Mouse (Mus musculus): ENCODE results near the gene Ccr7. TPM values are rescaled to one million over a fixed set of nuclear protein-coding genes. Genes with fewer than 3 reads are reported as not detected.

Ccr7 gene
- polyA plus RNA-seq, 1 experiment from 2014 or later, result 0.33 TPM

DNA sequence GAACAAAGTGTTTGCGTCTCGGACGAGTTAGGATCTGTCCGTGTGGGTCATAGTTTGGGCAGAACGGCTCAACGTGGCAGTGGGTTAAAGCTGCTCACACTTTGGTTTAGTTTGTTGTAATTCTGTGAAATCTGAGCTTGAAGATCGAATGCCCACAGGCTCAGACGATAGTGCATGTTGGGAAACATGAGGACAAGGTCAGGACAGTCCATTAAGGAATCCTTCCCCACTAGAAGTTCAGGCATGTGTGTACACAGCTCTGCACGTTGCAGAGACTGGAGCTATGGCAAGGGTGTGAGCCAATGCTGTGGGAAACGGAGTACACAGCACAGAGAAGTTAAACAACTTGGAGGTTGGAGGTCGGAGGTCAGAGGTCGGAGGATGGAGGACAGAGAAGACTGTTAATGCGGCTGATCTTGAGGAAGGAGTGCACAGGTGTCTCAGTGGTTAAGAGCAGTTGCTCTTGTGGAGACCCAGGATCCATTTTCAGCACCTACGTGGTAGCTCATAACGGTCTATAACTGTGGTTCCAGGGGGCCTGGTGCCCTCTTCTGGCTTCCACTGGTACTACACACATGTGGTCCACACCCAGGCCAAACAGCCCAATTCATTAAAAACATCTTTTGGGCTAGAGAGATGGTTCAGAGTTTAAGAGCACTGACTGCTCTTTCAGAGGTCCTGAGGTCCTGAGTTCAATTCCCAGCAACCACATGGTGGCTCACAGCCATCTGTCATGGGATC lies 44.3 kb downstream of the Ccr7 start:
- WGBS, result 67% methylated on average over 15 of the region's 15 CpGs
- no peak overlapping the region for H3K27ac ChIP-seq (replicated peaks; ENCODE audit: low read depth, low read length)
- H3K4me2 ChIP-seq (ENCODE audit: low read depth, low read length), result no peak overlapping the region

DNA sequence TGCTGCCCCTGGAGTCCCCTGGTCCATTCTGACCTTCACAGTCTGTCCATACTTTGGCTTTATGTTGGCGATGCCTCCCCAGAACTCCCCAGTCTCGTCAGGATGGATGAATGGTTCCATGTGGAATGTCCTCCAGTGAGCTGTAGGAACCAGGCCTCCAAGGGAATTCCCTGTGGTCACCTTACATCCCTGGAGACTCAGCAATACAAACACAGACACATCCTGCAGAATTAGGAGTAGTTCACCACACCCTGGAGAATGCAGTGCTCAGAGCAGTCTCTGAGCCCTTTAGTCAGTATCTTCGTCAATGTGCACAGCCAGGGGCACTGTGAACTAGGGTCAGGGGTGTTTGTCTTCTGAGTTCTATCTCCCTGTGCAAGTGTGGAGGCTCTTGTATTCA lies 46.6 kb downstream of the Ccr7 start:
- H3K36me3 ChIP-seq (ENCODE audit: control insufficient read depth, insufficient read depth, low read length), result no peaks in the 10 kb centered on the region
- ATAC-seq (ENCODE audit: low read depth) (no peak), DNase-seq (ENCODE audit: low spot score) (no peak)
- H3K4me1 ChIP-seq (ENCODE audit: control insufficient read depth, insufficient read depth, low read length), result peaks cover 19% of the 10 kb centered on the region
- H3K9me3 ChIP-seq (ENCODE audit: control insufficient read depth, low read length), result no peaks in the 10 kb centered on the region
- WGBS, result 57% methylated on average over 3 of the region's 3 CpGs
- H3K27ac ChIP-seq (replicated peaks; ENCODE audit: low read depth, low read length), result no peak overlapping the region
- H3K4me2 ChIP-seq (ENCODE audit: low read depth, low read length), result no peak overlapping the region
- no peak overlapping the region for H3K4me3 ChIP-seq (ENCODE audit: low read depth, low read length)
- H3K9ac ChIP-seq (ENCODE audit: low read depth, low read length), result no peak overlapping the region
- H3K27me3 ChIP-seq (replicated peaks; ENCODE audit: control insufficient read depth, insufficient read depth, low read length), result no peaks in the 10 kb centered on the region

More for the DNA sequence above, 44.3 kb downstream of the Ccr7 start:
- Histone ChIP-seq H3K9me3 (ENCODE audit: control insufficient read depth, low read length) (no peaks in the 10 kb centered on the region), H3K36me3 (ENCODE audit: control insufficient read depth, insufficient read depth, low read length) (no peaks in the 10 kb centered on the region), H3K27me3 (replicated peaks; ENCODE audit: control insufficient read depth, insufficient read depth, low read length) (no peaks in the 10 kb centered on the region), H3K4me1 (ENCODE audit: control insufficient read depth, insufficient read depth, low read length) (peaks cover 24% of the 10 kb centered on the region), H3K4me3 (ENCODE audit: low read depth, low read length) (no peak overlapping the region), H3K9ac (ENCODE audit: low read depth, low read length) (no peak overlapping the region)
- DNase-seq (ENCODE audit: low spot score) (no peak), ATAC-seq (ENCODE audit: low read depth) (0 out of 2 replicates have a peak, but pooled peaks have one; percentile 13)

DNA sequence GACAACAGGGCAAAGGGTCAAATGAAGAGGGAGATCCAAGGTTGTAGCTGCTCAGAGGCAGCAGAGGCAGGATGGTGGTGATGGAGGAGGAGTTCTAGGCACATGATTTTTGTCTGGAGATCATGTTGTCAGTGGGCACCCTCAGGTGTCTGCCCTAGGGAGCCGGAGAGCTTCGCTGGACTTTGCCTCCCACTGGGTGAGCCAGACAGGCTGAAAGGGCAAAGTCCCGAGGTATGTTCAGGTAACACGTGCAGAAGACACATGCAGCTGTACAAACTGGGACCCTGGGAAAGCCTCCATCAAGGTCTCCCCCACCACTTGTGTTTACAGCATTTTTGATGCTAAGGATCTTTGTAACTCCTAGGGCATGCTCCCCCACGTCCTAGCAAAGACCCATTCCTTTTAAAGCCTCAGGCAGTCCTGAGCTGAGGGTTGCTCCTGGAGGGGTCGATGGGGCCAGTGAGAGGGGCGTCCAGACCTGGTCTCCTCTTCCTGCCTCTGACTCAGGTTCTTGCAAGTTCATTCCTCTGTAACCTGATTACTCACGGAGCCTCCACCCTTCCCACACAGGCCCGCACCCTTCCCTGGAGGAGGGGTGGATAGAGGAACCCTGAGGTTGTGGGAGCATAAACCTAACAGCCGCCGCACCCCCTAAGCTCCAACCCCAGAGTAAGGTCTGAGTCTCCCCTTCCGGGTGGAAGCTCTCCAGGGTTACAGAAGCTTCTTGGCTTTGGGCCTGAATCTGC lies 48.7 kb downstream of the Ccr7 start:
- Histone ChIP-seq H3K27me3 (replicated peaks; ENCODE audit: control insufficient read depth, insufficient read depth, low read length) (no peaks in the 10 kb centered on the region), H3K4me3 (ENCODE audit: low read depth, low read length) (no peak overlapping the region), H3K4me1 (ENCODE audit: control insufficient read depth, insufficient read depth, low read length) (peaks cover 13% of the 10 kb centered on the region), H3K27ac (replicated peaks; ENCODE audit: low read depth, low read length) (0 out of 2 replicates have a peak overlapping the region, but pooled peaks have one; percentile 5), H3K9ac (ENCODE audit: low read depth, low read length) (no peak overlapping the region), H3K36me3 (ENCODE audit: control insufficient read depth, insufficient read depth, low read length) (no peaks in the 10 kb centered on the region), H3K9me3 (ENCODE audit: control insufficient read depth, low read length) (no peaks in the 10 kb centered on the region), H3K4me2 (ENCODE audit: low read depth, low read length) (no peak overlapping the region)
- peak; percentile 35; the same call in 1 of the 2 replicates for ATAC-seq (ENCODE audit: low read depth)
- WGBS, result 39% methylated on average over 12 of the region's 12 CpGs
- DNase-seq (ENCODE audit: low spot score), result peak; percentile 49

DNA sequence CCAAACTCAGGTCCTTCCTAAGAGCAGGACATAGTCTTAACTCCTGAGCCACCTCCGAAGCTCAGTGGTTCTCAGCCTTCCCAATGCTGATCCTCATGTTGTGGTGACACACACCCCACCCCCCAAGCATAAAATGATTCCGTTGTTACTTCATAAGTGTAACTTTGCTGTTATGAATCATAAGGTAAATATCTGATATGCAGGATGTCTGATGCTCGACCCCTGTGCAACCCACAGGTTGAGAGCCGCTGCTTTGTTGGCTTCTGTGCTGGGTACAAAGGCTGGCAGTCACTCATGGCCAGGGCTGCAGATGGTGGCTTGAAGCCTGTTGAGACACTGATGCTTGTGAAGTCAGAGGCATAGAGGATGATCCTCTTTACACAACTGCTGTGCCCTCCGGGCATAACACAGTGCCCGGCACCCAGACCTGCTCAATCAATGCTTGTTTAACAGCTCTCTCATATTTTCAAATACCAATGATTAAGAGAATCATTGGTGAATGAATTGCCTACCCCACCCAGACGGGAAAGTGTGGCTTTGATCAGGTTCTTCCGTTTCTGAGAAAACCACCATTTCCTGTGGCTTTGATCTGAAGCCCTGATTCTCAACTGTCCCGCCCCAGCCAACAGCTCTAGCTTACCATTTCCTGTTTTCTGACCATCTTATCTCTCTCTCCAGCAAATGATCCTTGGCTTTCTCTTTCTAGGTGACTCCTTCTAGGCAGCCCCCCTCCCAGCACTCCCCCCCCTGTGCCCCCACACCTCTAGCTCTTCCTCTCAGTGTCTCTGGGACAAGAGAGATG lies 50.1 kb downstream of the Ccr7 start:
- Histone ChIP-seq H3K27ac (replicated peaks; ENCODE audit: low read depth, low read length) (no peak overlapping the region), H3K9me3 (ENCODE audit: control insufficient read depth, low read length) (no peaks in the 10 kb centered on the region), H3K4me2 (ENCODE audit: low read depth, low read length) (no peak overlapping the region), H3K27me3 (replicated peaks; ENCODE audit: control insufficient read depth, insufficient read depth, low read length) (no peaks in the 10 kb centered on the region), H3K4me3 (ENCODE audit: low read depth, low read length) (no peak overlapping the region), H3K9ac (ENCODE audit: low read depth, low read length) (no peak overlapping the region), H3K4me1 (ENCODE audit: control insufficient read depth, insufficient read depth, low read length) (peaks cover 14% of the 10 kb centered on the region), H3K36me3 (ENCODE audit: control insufficient read depth, insufficient read depth, low read length) (no peaks in the 10 kb centered on the region)
- WGBS, result 61% methylated on average over 9 of the region's 9 CpGs
- ATAC-seq (ENCODE audit: low read depth) (no peak), DNase-seq (ENCODE audit: low spot score) (no peak)

DNA sequence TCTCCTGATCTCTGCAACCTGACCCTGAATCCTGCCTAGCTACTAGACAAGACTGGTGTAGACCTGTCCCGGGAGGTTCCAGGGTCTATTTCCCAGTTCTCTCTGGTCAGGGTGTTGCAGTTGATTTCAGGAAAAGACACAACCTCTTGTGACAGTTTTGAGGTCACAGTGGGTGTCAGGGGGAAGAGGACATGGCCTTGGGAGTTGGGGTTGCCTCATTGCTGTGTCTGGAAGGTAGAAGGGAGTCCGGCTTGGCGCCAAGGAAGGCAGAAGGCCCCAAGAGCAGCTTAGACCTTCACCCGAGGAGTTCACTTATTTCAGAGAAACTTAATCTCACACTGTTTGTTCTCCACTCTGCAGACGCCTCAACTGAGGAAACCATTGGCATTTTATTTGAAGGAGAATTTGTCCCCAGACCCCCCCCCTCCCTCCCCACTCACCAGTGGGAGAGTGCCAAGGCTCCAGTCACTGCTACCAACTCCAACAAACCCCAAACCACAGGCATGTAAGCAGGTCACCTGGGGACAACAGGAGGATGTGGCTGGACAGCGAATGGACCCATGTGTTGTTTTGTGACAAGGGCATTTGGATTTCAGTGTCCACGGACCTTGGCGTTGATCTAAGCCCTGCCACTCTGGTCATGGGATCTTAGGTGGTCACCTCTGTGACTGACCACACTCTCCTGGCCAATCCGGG lies 52.2 kb downstream of the Ccr7 start:
- WGBS, result 79% methylated on average over 9 of the region's 9 CpGs

DNA sequence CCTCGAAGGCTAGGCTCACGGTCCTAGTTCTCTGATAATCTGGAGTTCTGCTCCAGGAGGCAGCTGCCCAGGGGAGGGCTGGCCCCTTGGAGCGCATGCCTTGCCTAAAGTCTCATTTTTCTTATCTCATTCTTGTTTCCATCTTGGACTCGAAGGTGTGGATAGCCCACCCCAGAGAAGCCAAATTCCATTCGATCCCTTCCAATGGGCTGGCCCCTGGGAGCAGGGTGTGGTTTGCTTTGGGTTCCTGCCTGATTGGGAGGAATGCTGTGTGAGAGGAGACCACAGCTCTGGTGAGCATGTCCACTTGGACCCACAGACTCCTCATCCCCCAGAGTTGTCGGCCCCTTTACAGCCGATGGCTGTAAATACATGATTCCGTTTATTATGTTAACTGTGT lies 53.2 kb downstream of the Ccr7 start:
- peaks cover 15% of the 10 kb centered on the region for H3K4me1 ChIP-seq (ENCODE audit: control insufficient read depth, insufficient read depth, low read length)
- WGBS, result 66% methylated on average over 8 of the region's 8 CpGs
- no peak overlapping the region for H3K27ac ChIP-seq (replicated peaks; ENCODE audit: low read depth, low read length)

More for the DNA sequence above, 52.2 kb downstream of the Ccr7 start:
- ATAC-seq (ENCODE audit: low read depth), result no peak
- Histone ChIP-seq H3K27me3 (replicated peaks; ENCODE audit: control insufficient read depth, insufficient read depth, low read length) (no peaks in the 10 kb centered on the region), H3K27ac (replicated peaks; ENCODE audit: low read depth, low read length) (no peak overlapping the region), H3K4me3 (ENCODE audit: low read depth, low read length) (no peak overlapping the region), H3K9ac (ENCODE audit: low read depth, low read length) (no peak overlapping the region), H3K9me3 (ENCODE audit: control insufficient read depth, low read length) (no peaks in the 10 kb centered on the region), H3K4me1 (ENCODE audit: control insufficient read depth, insufficient read depth, low read length) (peaks cover 15% of the 10 kb centered on the region), H3K36me3 (ENCODE audit: control insufficient read depth, insufficient read depth, low read length) (no peaks in the 10 kb centered on the region), H3K4me2 (ENCODE audit: low read depth, low read length) (no peak overlapping the region)
- DNase-seq (ENCODE audit: low spot score), result no peak

DNA sequence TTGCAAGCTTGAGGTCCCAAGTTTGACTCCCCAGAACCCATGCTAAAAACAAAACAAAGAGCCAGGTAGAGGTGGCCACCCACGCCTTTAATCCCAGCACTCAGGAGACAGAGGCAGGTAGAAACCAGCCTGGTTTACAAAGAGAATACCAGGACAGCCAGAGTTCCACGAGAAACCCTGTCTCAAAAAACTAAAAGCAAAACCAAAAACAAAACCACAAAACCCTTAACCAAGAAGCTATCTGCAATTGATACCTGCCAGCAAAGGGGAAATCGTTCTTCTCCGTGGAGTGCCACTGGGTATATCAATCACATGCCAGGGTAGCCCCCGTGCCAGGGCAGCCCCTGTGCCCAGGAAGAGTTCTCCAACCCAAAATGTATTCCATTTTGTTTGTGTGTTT lies 54.7 kb downstream of the Ccr7 start:
- Histone ChIP-seq H3K4me2 (ENCODE audit: low read depth, low read length) (no peak overlapping the region), H3K4me3 (ENCODE audit: low read depth, low read length) (no peak overlapping the region), H3K27ac (replicated peaks; ENCODE audit: low read depth, low read length) (no peak overlapping the region; the same call in 1 of the 2 replicates), H3K4me1 (ENCODE audit: control insufficient read depth, insufficient read depth, low read length) (peaks cover 8% of the 10 kb centered on the region; the same call in 1 of the 2 replicates), H3K9ac (ENCODE audit: low read depth, low read length) (no peak overlapping the region), H3K36me3 (ENCODE audit: control insufficient read depth, insufficient read depth, low read length) (no peaks in the 10 kb centered on the region), H3K9me3 (ENCODE audit: control insufficient read depth, low read length) (no peaks in the 10 kb centered on the region), H3K27me3 (replicated peaks; ENCODE audit: control insufficient read depth, insufficient read depth, low read length) (no peaks in the 10 kb centered on the region)
- no peak for ATAC-seq (ENCODE audit: low read depth)
- DNase-seq (ENCODE audit: low spot score), result no peak
- 75% methylated on average over 5 of the region's 5 CpGs for WGBS

More for the DNA sequence above, 53.2 kb downstream of the Ccr7 start:
- Histone ChIP-seq H3K27me3 (replicated peaks; ENCODE audit: control insufficient read depth, insufficient read depth, low read length) (no peaks in the 10 kb centered on the region), H3K9ac (ENCODE audit: low read depth, low read length) (no peak overlapping the region), H3K4me3 (ENCODE audit: low read depth, low read length) (no peak overlapping the region), H3K9me3 (ENCODE audit: control insufficient read depth, low read length) (no peaks in the 10 kb centered on the region), H3K4me2 (ENCODE audit: low read depth, low read length) (no peak overlapping the region), H3K36me3 (ENCODE audit: control insufficient read depth, insufficient read depth, low read length) (no peaks in the 10 kb centered on the region)
- ATAC-seq (ENCODE audit: low read depth) (no peak), DNase-seq (ENCODE audit: low spot score) (no peak)

DNA sequence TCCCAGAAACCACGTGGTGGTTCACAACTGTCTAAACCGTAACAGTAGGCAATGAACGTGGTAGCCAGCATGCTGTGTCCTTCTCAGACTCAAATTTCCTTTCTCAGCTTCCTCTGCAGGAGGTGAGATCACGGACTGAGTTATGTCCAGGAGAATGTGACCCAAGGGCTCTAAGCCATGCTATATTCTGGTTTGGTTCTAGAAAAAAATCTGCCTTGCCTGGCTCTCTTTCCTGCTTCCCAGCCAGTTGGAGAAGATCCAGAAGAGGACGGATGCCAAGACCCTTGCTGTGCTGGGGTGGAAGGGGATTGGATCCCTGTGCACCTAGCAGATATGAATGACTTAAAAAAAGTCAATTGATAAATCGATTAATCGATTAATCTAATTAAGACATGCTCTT lies 55.4 kb downstream of the Ccr7 start:
- Histone ChIP-seq H3K27ac (replicated peaks; ENCODE audit: low read depth, low read length) (no peak overlapping the region), H3K4me3 (ENCODE audit: low read depth, low read length) (no peak overlapping the region), H3K4me2 (ENCODE audit: low read depth, low read length) (no peak overlapping the region), H3K9ac (ENCODE audit: low read depth, low read length) (no peak overlapping the region), H3K27me3 (replicated peaks; ENCODE audit: control insufficient read depth, insufficient read depth, low read length) (no peaks in the 10 kb centered on the region), H3K36me3 (ENCODE audit: control insufficient read depth, insufficient read depth, low read length) (no peaks in the 10 kb centered on the region), H3K9me3 (ENCODE audit: control insufficient read depth, low read length) (no peaks in the 10 kb centered on the region), H3K4me1 (ENCODE audit: control insufficient read depth, insufficient read depth, low read length) (peaks cover 8% of the 10 kb centered on the region; the same call in 1 of the 2 replicates)
- 75% methylated on average over 7 of the region's 7 CpGs for WGBS
- no peak for ATAC-seq (ENCODE audit: low read depth)
- no peak for DNase-seq (ENCODE audit: low spot score)

All from embryonic facial prominence, embryonic 14.5 days (tissue).